Comparison of ENCODE assay signal across 8 mouse cellular contexts in genomic region chr10:127041274-127041766, GRCm38 (mm10). TPM values are rescaled to one million over a fixed set of nuclear protein-coding genes. Genes with fewer than 3 reads are reported as not detected.
DNase-seq lines count a peak whose midpoint lies in the region; ATAC-seq and TF ChIP-seq lines count a peak whose summit lies in the region.

Gene Mettl1 (plus strand): TSS chr10:127041414.
Gene Eef1akmt3 (minus strand): TSS chr10:127041513.

- under 1% methylated on average over 28 of the region's 28 CpGs for WGBS in hindbrain, embryonic 14.5 days
- WGBS in liver, embryonic 14.5 days (ENCODE audit: insufficient replicate concordance): 0% methylated on average over 28 of the region's 28 CpGs
- WGBS in neural tube, embryonic 12.5 days: under 1% methylated on average over 28 of the region's 28 CpGs

- H3K9ac ChIP-seq in hindbrain, embryonic 14.5 days: peak within 1 kb of the TSS; percentile 82
- peak within 1 kb of the TSS; percentile 50 for H3K9ac ChIP-seq in liver, embryonic 14.5 days (replicated peaks)
- peak within 1 kb of the TSS; percentile 67 for H3K9ac ChIP-seq in neural tube, embryonic 12.5 days

- peaks cover 6% of the 10 kb centered on the region for H3K4me1 ChIP-seq in hindbrain, embryonic 14.5 days (replicated peaks; ENCODE audit: control insufficient read depth, insufficient read depth, low read length)
- H3K4me1 ChIP-seq in liver, embryonic 14.5 days (replicated peaks; ENCODE audit: control insufficient read depth in 2 of 2, insufficient read depth in 2 of 2, low read length in 1 of 2): peaks cover 0 to 7% of the 10 kb centered on the region in 2 experiments; a peak in 3 of 4 replicates
- H3K4me1 ChIP-seq in neural tube, embryonic 12.5 days: peaks cover 12% of the 10 kb centered on the region

- peaks cover 6% of the 10 kb centered on the region; the same call in 1 of the 2 replicates for H3K36me3 ChIP-seq in hindbrain, embryonic 14.5 days (replicated peaks; ENCODE audit: control insufficient read depth, insufficient read depth)
- no peaks in the 10 kb centered on the region; the same call in 1 of the 2 replicates for H3K36me3 ChIP-seq in liver, embryonic 14.5 days (replicated peaks; ENCODE audit: control insufficient read depth, insufficient read depth, low read depth)
- H3K36me3 ChIP-seq in neural tube, embryonic 12.5 days: peaks cover 8% of the 10 kb centered on the region

- peak; percentile 24 for DNase-seq in ovary, postnatal 14 days (ENCODE audit: low spot score)
- DNase-seq in ovary, adult 18-20 months (ENCODE audit: low spot score): no peak
- no peak for DNase-seq in Patski (ENCODE audit: low read depth, low spot score)
- no peak for DNase-seq in hindbrain, embryonic 14.5 days (ENCODE audit: low spot score)
- DNase-seq in liver, embryonic 14.5 days (ENCODE audit: low read depth in 3 of 3, low spot score in 3 of 3): no peak
- no peak for DNase-seq in c-Kit-positive CD71-positive TER-119-positive erythroid progenitor cells, embryonic 14.5 days (ENCODE audit: low spot score)

- peak within 1 kb of the TSS; percentile 4; the same call in 1 of the 2 replicates for H3K27ac ChIP-seq in hindbrain, embryonic 14.5 days
- H3K27ac ChIP-seq in liver, embryonic 14.5 days: no peak within 1 kb of the TSS
- H3K27ac ChIP-seq in neural tube, embryonic 12.5 days: no peak within 1 kb of the TSS

- CTCF ChIA-PET in Patski (lab: Charles Lee): interaction anchor here (1.5 to 2.6 kb wide), 3 partner anchors 10 to 123 kb away, joined by 3 to 13 read pairs (median 8); no protein-coding TSS in a partner anchor

- no peaks in the 10 kb centered on the region for H3K27me3 ChIP-seq in Patski
- peaks cover 11% of the 10 kb centered on the region; the same call in 1 of the 2 replicates for H3K27me3 ChIP-seq in hindbrain, embryonic 14.5 days (ENCODE audit: control insufficient read depth, insufficient read depth, low read length)
- peaks cover 20% of the 10 kb centered on the region for H3K27me3 ChIP-seq in liver, embryonic 14.5 days (ENCODE audit: control insufficient read depth, insufficient read depth, low read length)
- H3K27me3 ChIP-seq in neural tube, embryonic 12.5 days (replicated peaks): peaks cover 4% of the 10 kb centered on the region; the same call in 1 of the 2 replicates

- ATAC-seq in Patski: peak; percentile 63
- ATAC-seq in erythroblast, adult 5-6 weeks (replicated peaks; ENCODE audit: low FRiP score, poor library complexity, severe bottlenecking): peak; percentile 36
- ATAC-seq in hindbrain, embryonic 14.5 days (ENCODE audit: low FRiP score): peak; percentile 74
- peak; percentile 25 for ATAC-seq in liver, embryonic 14.5 days (ENCODE audit: insufficient read depth)
- peak; percentile 73 for ATAC-seq in neural tube, embryonic 12.5 days (ENCODE audit: low FRiP score, low read depth)

- no peak for TF ChIP-seq CTCF in Patski (IDR thresholded peaks at IDR 0.05)
- TF ChIP-seq CTCF in liver, embryonic 14.5 days (IDR thresholded peaks at IDR 0.05; ENCODE audit: low read depth): no peak

- peak within 1 kb of the TSS; percentile 63 for H3K4me3 ChIP-seq in hindbrain, embryonic 14.5 days (replicated peaks; ENCODE audit: low read length)
- H3K4me3 ChIP-seq in liver, embryonic 14.5 days (ENCODE audit: insufficient read depth in 1 of 2, low read depth in 2 of 2, low read length in 2 of 2): peak within 1 kb of the TSS; percentile 60 to 66
- peak within 1 kb of the TSS; percentile 76 for H3K4me3 ChIP-seq in neural tube, embryonic 12.5 days

- in situ Hi-C loops in Patski (cut with MboI; ENCODE audit: low pct_unique_long_range_greater_than_20kb): no loop called here

- no peaks in the 10 kb centered on the region for H3K9me3 ChIP-seq in hindbrain, embryonic 14.5 days (ENCODE audit: control insufficient read depth, low read length)
- no peaks in the 10 kb centered on the region for H3K9me3 ChIP-seq in liver, embryonic 14.5 days (ENCODE audit: control insufficient read depth, low read length)
- H3K9me3 ChIP-seq in neural tube, embryonic 12.5 days: no peaks in the 10 kb centered on the region

- no peak for TF ChIP-seq EP300 in liver, embryonic 14.5 days (IDR thresholded peaks at IDR 0.05; ENCODE audit: low read depth)

- H3K4me2 ChIP-seq in hindbrain, embryonic 14.5 days (replicated peaks): peak within 1 kb of the TSS; percentile 98
- H3K4me2 ChIP-seq in liver, embryonic 14.5 days (ENCODE audit: low read depth): peak within 1 kb of the TSS; percentile 89
- peak within 1 kb of the TSS; percentile 99 for H3K4me2 ChIP-seq in neural tube, embryonic 12.5 days (replicated peaks)

- POLR2A ChIA-PET in Patski (lab: Charles Lee): interaction anchor here (0.9 to 2.8 kb wide), 6 partner anchors 11 to 121 kb away, joined by 3 to 19 read pairs (median 4); partner anchors contain the start of genes Tsfm and Tspan31

RNA-seq across cellular contexts. Expression of gene Mettl1, which starts in this region (rescaled TPM):
- 15.8 TPM for polyA plus RNA-seq in Patski (2021)
- total RNA-seq in erythroblast, adult 5-6 weeks (2015; ENCODE audit: low replicate concordance): 2.9 and 12.5 TPM in 2 replicates
- total RNA-seq in erythroblast, adult 5-6 weeks (2017; ENCODE audit: low replicate concordance): 0.42 and 2.0 TPM in 2 replicates
- polyA plus RNA-seq in hindbrain, embryonic 14.5 days (2014; fragmentation: Nextera tagmentation; extraction: Ambion mirVana): 19.5 and 22.1 TPM in 2 replicates
- 10.6 and 12.5 TPM in 2 replicates for polyA plus RNA-seq in liver, embryonic 14.5 days (2012; rRNA removed)
- 18.1 and 19.3 TPM in 2 replicates for polyA plus RNA-seq in liver, embryonic 14.5 days (2014; fragmentation: Nextera tagmentation; extraction: Ambion mirVana)
- 31.5 and 32.5 TPM in 2 replicates for polyA plus RNA-seq in neural tube, embryonic 12.5 days (2016; fragmentation: Nextera tagmentation; extraction: Ambion mirVana)

RNA-seq across cellular contexts. Expression of gene Eef1akmt3, which starts in this region (rescaled TPM):
- 0.44 TPM for polyA plus RNA-seq in Patski (2021)
- total RNA-seq in erythroblast, adult 5-6 weeks (2015; ENCODE audit: low replicate concordance): not detected in 2 replicates
- total RNA-seq in erythroblast, adult 5-6 weeks (2017; ENCODE audit: low replicate concordance): not detected in 2 replicates
- polyA plus RNA-seq in hindbrain, embryonic 14.5 days (2014; fragmentation: Nextera tagmentation; extraction: Ambion mirVana): 0.13 and 0.25 TPM in 2 replicates
- polyA plus RNA-seq in liver, embryonic 14.5 days (2012; rRNA removed): 0.08 and 0.09 TPM in 2 replicates
- polyA plus RNA-seq in liver, embryonic 14.5 days (2014; fragmentation: Nextera tagmentation; extraction: Ambion mirVana): 0.04 TPM in 1 of 2 replicates, not detected in the other
- polyA plus RNA-seq in neural tube, embryonic 12.5 days (2016; fragmentation: Nextera tagmentation; extraction: Ambion mirVana): 0.15 and 0.17 TPM in 2 replicates
